Mouse (Mus musculus): ENCODE data around the gene Ggt7.
"Not testable (repeated sequence)": the region's sequence is repeated elsewhere in the genome, so short reads cannot be mapped to it uniquely, and the experiment has no call there.

The Ggt7 gene

GRCm38 (mm10) chr2:155517455-155518423 is at the start of gene Ggt7, which contains the start of gene Acss2:
Ggt7 (minus strand) TSS chr2:155518237.
Acss2 (plus strand) TSS chr2:155517948.
- peak; percentile 100 for DNase-seq (ENCODE audit: low spot score)

- no peak for DNase-seq (ENCODE audit: low spot score)
These were observed 49.7 kb upstream of the Ggt7 start for GRCm38 (mm10) chr2:155567751-155568150.

GRCm38 (mm10) chr2:155562934-155563333 is 44.9 kb upstream of the Ggt7 start:
- DNase-seq (ENCODE audit: low spot score), result no peak

GRCm38 (mm10) chr2:155562209-155562608 is 44.2 kb upstream of the Ggt7 start:
- DNase-seq (ENCODE audit: low spot score), result no peak

- DNase-seq (ENCODE audit: low spot score), result no peak
These were observed 36.5 kb upstream of the Ggt7 start for GRCm38 (mm10) chr2:155554426-155554985.

- no peak for DNase-seq (ENCODE audit: low spot score)
These were observed 34.9 kb upstream of the Ggt7 start for GRCm38 (mm10) chr2:155552949-155553354.

GRCm38 (mm10) chr2:155552336-155552735 is 34.3 kb upstream of the Ggt7 start:
- DNase-seq (ENCODE audit: low spot score), result no peak

- DNase-seq (ENCODE audit: low spot score), result no peak
These were observed 28.9 kb upstream of the Ggt7 start for GRCm38 (mm10) chr2:155546955-155547354.

- DNase-seq (ENCODE audit: low spot score), result no peak
These were observed 22.9 kb upstream of the Ggt7 start for GRCm38 (mm10) chr2:155540822-155541458.

- DNase-seq (ENCODE audit: low spot score), result no peak
These were observed 21.7 kb upstream of the Ggt7 start for GRCm38 (mm10) chr2:155539696-155540095.

- not testable (repeated sequence) for DNase-seq (ENCODE audit: low spot score)
These were observed 20.5 kb upstream of the Ggt7 start for GRCm38 (mm10) chr2:155538463-155539057.

- no peak for DNase-seq (ENCODE audit: low spot score)
These were observed 19.9 kb upstream of the Ggt7 start for GRCm38 (mm10) chr2:155537761-155538462.

GRCm38 (mm10) chr2:155536292-155536691 is 18.3 kb upstream of the Ggt7 start:
- DNase-seq (ENCODE audit: low spot score), result no peak

GRCm38 (mm10) chr2:155527367-155527766 is 9.3 kb upstream of the Ggt7 start:
- no peak for DNase-seq (ENCODE audit: low spot score)

- DNase-seq (ENCODE audit: low spot score), result no peak
These were observed 6.3 kb upstream of the Ggt7 start for GRCm38 (mm10) chr2:155524378-155524777.

- no peak for DNase-seq (ENCODE audit: low spot score)
These were observed 5.7 kb upstream of the Ggt7 start for GRCm38 (mm10) chr2:155523706-155524105.

- no peak for DNase-seq (ENCODE audit: low spot score)
These were observed 664 bp upstream of the Ggt7 start for GRCm38 (mm10) chr2:155518531-155519270.

GRCm38 (mm10) chr2:155515941-155516340 is 2.1 kb downstream of the Ggt7 start:
- peak; percentile 71 for DNase-seq (ENCODE audit: low spot score)

GRCm38 (mm10) chr2:155514666-155515065 is 3.4 kb downstream of the Ggt7 start:
- DNase-seq (ENCODE audit: low spot score), result peak; percentile 79

GRCm38 (mm10) chr2:155513543-155513942 is 4.5 kb downstream of the Ggt7 start:
- no peak for DNase-seq (ENCODE audit: low spot score)

- peak; percentile 65 for DNase-seq (ENCODE audit: low spot score)
These were observed 5.6 kb downstream of the Ggt7 start for GRCm38 (mm10) chr2:155512479-155512878.
